Mouse (Mus musculus) testis, adult 2 months (tissue): ENCODE measurements around the gene Muc3.

ENCODE experiments used
- CTCF ChIP-seq: fragments of 200-500 bp; IDR thresholded peaks from 2 replicates; pipeline ENCODE4 v1.5.1; 2012; ENCODE audit warnings: low read depth, mild to moderate bottlenecking, inconsistent platforms, low read length, moderate library complexity; ENCODE audit not compliant: control insufficient read depth, insufficient read depth, insufficient replicate concordance
- POLR2A ChIP-seq: fragments of 200-500 bp; IDR thresholded peaks from 2 replicates; pipeline ENCODE4 v1.6.1; 2012; ENCODE audit warnings: low read depth, mild to moderate bottlenecking, inconsistent platforms, low read length, moderate library complexity; ENCODE audit not compliant: control insufficient read depth

GRCm38 (mm10) chr5:137108111-137108510 is 41.0 kb downstream of the Muc3 start:
- TF ChIP-seq CTCF: no peak
- no peak for TF ChIP-seq POLR2A
